Comparison of ENCODE assay signal across 23 mouse cellular contexts in the genomic region with DNA sequence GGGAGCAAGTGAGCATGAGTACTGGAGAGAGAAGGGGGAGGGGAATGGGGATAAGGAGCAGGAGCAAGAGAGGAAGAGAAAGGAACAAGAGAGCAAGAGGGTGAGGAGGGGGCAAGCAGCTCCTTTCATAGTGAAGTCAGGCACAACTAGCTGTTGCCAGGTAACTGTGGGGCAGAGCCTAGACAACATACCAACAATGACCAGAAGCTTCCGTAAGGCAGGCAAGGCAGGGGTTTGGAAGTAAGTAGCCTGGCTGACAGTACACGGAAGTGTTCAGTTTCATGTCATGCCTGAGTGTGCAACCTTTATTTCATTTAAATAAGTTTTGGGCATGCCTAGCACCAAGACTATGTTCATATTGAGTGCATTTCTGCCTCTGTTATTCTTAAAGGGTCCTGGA.
A peak's percentile ranks its signal among the peaks of the same experiment; 100 is the strongest.
DNase-seq lines count a peak whose midpoint lies in the region; ATAC-seq and TF ChIP-seq lines count a peak whose summit lies in the region.
"Had no signal": no experiment of that assay in that cellular context is flagged by ENCODE, and none has a peak within 500 bp of the region (broad histone marks: within the 10 kb centered on the region; RNA-seq: fewer than 3 reads in every experiment).

No protein-coding gene starts in this region.

- peaks cover 23% of the 10 kb centered on the region for H3K4me1 ChIP-seq in brown adipose tissue, adult 24 weeks (ENCODE audit: control insufficient read depth, insufficient read depth, insufficient read length, low read length)
- H3K4me1 ChIP-seq in hindbrain, embryonic 13.5 days (replicated peaks): no peaks in the 10 kb centered on the region; the same call in 1 of the 2 replicates
- H3K4me1 ChIP-seq: hindbrain, embryonic 15.5 days; kidney, embryonic 15.5 days; neural tube, embryonic 12.5 days had no signal

- intact Hi-C loops in gastrocnemius, adult 2 months (cut with DNase I): no loop called here
- intact Hi-C loops in heart, postnatal 25 days (cut with DNase I): no loop called here

- no peaks in the 10 kb centered on the region for H3K36me3 ChIP-seq in hindbrain, embryonic 13.5 days
- H3K36me3 ChIP-seq: embryonic facial prominence, embryonic 13.5 days; heart, embryonic 15.5 days; hindbrain, embryonic 15.5 days; kidney, embryonic 15.5 days; limb, embryonic 15.5 days; midbrain, embryonic 10.5 days; neural tube, embryonic 12.5 days had no signal

- ATAC-seq in neutrophil, adult 5-6 weeks (ENCODE audit: extremely low read depth, insufficient number of reproducible peaks, low FRiP score, poor library complexity, severe bottlenecking): peak; percentile 60
- ATAC-seq in hindbrain, embryonic 13.5 days (ENCODE audit: low FRiP score): no peak
- ATAC-seq: activated CD4-positive, CD25-positive, alpha-beta regulatory T cell, adult 4 months had no signal

- H3K9ac ChIP-seq in hindbrain, embryonic 13.5 days: no peak overlapping the region
- H3K9ac ChIP-seq: embryonic facial prominence, embryonic 13.5 days; heart, embryonic 15.5 days; hindbrain, embryonic 15.5 days; kidney, embryonic 15.5 days; limb, embryonic 15.5 days; neural tube, embryonic 12.5 days had no signal

- DNase-seq in gastrocnemius, adult 2 months: no peak
- DNase-seq in gastrocnemius, adult 18-20 months (ENCODE audit: low spot score): no peak
- DNase-seq in B cell, adult 2 months: peak; percentile 40 to 49
- no peak for DNase-seq in heart, postnatal 25 days (ENCODE audit: low spot score)
- DNase-seq: adrenal gland, adult 8-10 months; cerebellum, adult 2 months; cerebellum, postnatal 25 days; heart, postnatal 4 days; left cerebral cortex, postnatal 4 days; thymus, postnatal 25 days had no signal

- no peaks in the 10 kb centered on the region for H3K9me3 ChIP-seq in hindbrain, embryonic 13.5 days
- H3K9me3 ChIP-seq: embryonic facial prominence, embryonic 13.5 days; heart, embryonic 15.5 days; hindbrain, embryonic 15.5 days; kidney, embryonic 15.5 days; limb, embryonic 15.5 days; midbrain, embryonic 10.5 days; neural tube, embryonic 12.5 days had no signal

- no peak for TF ChIP-seq CTCF in gastrocnemius, adult 2 months (IDR thresholded peaks at IDR 0.05)

- no peak overlapping the region for H3K4me3 ChIP-seq in gastrocnemius, adult 2 months
- H3K4me3 ChIP-seq in brown adipose tissue, adult 24 weeks (ENCODE audit: insufficient read depth, low read depth, low read length): no peak overlapping the region
- no peak overlapping the region for H3K4me3 ChIP-seq in hindbrain, embryonic 13.5 days
- H3K4me3 ChIP-seq: embryonic facial prominence, embryonic 13.5 days; erythroblast, embryonic 14.5 days; heart, embryonic 15.5 days; hindbrain, embryonic 15.5 days; kidney, embryonic 15.5 days; left cerebral cortex, adult 2 months; limb, embryonic 15.5 days; midbrain, embryonic 10.5 days; neural tube, embryonic 12.5 days had no signal

- H3K27ac ChIP-seq in gastrocnemius, adult 2 months: peak overlapping the region; percentile 48; the same call in 1 of the 2 replicates
- H3K27ac ChIP-seq in brown adipose tissue, adult 24 weeks (replicated peaks; ENCODE audit: low read depth, low read length): 0 out of 2 replicates have a peak overlapping the region, but pooled peaks have one; percentile 0
- no peak overlapping the region for H3K27ac ChIP-seq in hindbrain, embryonic 13.5 days
- H3K27ac ChIP-seq: embryonic facial prominence, embryonic 13.5 days; heart, embryonic 15.5 days; hindbrain, embryonic 15.5 days; kidney, embryonic 15.5 days; left cerebral cortex, adult 2 months; limb, embryonic 15.5 days; midbrain, embryonic 10.5 days; neural tube, embryonic 12.5 days had no signal

- WGBS in hindbrain, embryonic 13.5 days: 41% methylated on average over 2 of the region's 2 CpGs

- H3K4me2 ChIP-seq in hindbrain, embryonic 13.5 days: no peak overlapping the region
- H3K4me2 ChIP-seq: embryonic facial prominence, embryonic 13.5 days; heart, embryonic 15.5 days; hindbrain, embryonic 15.5 days; kidney, embryonic 15.5 days; limb, embryonic 15.5 days; neural tube, embryonic 12.5 days had no signal

- H3K27me3 ChIP-seq in hindbrain, embryonic 13.5 days: no peaks in the 10 kb centered on the region
- H3K27me3 ChIP-seq: embryonic facial prominence, embryonic 13.5 days; heart, embryonic 15.5 days; hindbrain, embryonic 15.5 days; kidney, embryonic 15.5 days; limb, embryonic 15.5 days; neural tube, embryonic 12.5 days had no signal

Comparison
In these comparisons a context has a peak if more than half of its experiments do, and no peak if none do; other contexts are left out.
1. DNase-seq: peak in B cell, adult 2 months (2 of 2); none in gastrocnemius, adult 2 months (single experiment), gastrocnemius, adult 18-20 months (single experiment) and heart, postnatal 25 days (single experiment).